Mouse (Mus musculus): ENCODE results near the gene Rasgef1b.

The Rasgef1b gene

DNA sequence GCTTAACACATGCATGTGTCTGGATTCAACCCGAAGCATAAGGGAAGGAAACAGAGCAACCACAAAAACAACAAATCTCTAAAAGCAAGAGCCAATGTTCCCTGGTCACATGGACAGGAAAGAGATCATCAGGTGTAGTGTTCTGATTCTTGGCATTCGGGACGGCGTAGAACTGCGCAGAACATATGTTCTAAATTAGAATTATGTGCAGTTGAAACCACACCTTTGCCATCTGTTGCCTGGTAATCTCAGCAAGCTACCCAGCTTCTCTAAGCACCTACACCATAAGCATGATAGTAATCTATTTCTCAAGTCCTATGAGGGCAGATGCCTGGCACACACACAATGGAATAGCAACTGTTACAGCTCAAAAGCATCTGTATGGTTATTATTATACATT lies 27.1 kb downstream of the Rasgef1b start:
- DNase-seq: peak; percentile 23

- peak; percentile 44 for DNase-seq
Observed at GRCm38 (mm10) chr5:99694712-99695360, 34.0 kb downstream of the Rasgef1b start.

DNA sequence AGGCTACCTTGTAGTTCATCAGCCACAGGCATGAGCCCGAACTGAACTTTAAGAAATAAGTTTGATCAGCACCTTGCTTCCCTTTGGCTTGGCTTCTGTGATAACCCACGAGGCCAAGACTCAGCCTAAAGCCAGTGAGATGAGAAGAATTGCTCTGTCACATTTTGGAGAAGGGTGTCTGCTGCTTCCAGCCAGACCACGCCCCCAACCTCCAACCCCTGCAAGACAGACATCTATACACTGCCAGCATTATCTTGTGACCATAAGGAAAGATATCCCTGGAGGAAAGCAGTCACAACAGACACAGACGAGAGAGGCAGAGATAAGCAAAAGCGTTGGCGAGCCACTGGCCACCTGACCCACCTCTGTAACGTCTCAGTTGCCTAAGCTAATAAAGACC lies 39.0 kb downstream of the Rasgef1b start:
- DNase-seq: no peak

GRCm38 (mm10) chr5:99687894-99688293 lies 41.0 kb downstream of the Rasgef1b start:
- DNase-seq: no peak

GRCm38 (mm10) chr5:99684023-99684422 lies 44.8 kb downstream of the Rasgef1b start:
- no peak for DNase-seq

GRCm38 (mm10) chr5:99669971-99670571 lies 58.8 kb downstream of the Rasgef1b start:
- no peak for DNase-seq

DNA sequence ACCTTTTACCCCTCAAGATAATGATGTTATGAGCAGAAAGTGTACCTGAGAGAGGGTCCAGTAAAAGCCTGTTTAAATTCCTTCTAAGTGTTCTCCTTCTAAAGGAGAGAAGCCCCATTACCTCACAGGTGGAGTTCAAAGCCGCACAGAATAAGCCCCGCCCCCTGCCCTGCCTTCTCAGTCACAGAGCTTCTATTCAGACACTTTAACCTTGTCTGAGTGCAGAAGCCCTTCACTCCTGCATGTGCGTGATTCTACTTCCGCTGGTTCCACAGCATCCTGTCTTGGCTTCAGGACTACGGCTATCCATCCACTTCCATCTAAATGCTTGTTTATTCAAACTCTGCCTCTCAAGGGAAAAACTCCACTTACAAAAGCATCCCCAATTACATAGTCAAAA lies 72.8 kb downstream of the Rasgef1b start:
- no peak for DNase-seq

DNA sequence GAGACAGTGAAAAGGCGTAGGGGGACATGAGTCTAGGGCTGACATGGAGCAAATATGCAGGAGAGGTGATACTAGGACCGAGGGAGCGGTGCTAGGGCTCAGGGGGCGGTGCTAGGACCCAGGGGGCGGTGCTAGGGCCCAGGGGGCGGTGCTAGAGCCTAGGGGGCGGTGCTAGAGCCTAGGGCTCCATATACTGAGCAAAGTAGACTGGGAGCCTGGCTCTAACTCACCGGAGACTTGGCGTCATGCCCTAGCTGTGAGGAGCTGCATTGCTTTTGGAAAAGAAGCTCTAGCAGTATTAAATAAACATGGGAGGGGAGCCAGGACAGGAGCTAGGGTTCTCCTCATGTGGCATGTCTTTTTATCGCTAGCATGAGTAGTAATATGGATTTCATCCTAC lies 75.9 kb downstream of the Rasgef1b start:
- DNase-seq: peak; percentile 29

DNA sequence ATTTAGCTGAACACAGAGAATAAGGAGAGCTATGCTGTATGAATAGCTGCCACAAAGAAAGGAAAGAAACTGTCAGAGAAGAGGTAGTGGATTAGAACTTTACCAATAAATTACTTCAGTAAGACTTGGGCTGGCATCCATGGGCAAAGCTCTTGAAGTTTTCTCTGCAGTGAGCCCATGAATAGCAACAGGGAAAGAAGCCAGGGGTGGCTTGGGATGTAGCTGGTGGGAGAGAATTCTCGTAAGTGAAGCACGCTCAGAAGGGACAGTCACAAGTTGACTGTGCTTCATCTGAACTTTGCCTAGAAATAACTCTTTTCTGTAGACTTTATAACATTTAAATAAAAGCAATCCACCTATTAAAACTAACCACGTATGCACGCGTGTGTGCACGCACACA lies 87.5 kb downstream of the Rasgef1b start:
- DNase-seq: no peak

GRCm38 (mm10) chr5:99636575-99636974 lies 92.3 kb downstream of the Rasgef1b start:
- no peak for DNase-seq

DNA sequence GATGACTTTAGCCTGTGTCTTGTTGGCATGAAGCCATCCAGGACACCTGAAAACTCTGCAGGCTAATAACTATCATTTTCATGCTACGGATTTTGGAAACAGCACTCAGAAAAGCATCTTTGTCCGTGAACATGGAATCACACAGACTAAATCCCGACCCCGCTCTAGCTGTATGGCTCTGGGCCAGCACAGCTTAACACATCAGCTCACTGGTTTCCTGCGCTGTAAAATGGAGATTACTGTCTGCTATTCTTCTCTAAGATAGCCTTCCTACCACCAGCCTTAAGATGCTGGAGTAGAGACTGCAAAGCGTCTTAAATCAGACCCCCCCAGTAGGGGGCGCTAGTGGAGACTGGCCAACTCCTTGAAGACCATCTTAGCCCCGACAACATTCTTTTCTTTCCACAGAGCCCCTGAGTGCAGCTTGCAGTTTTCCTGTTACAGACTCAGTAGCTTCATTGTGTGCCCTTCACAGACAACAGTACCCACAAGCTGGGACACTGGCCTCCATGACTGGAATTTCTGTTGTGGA lies 94.8 kb downstream of the Rasgef1b start:
- DNase-seq: no peak

- no peak for DNase-seq
Observed at GRCm38 (mm10) chr5:99633548-99633947, 95.3 kb downstream of the Rasgef1b start.

GRCm38 (mm10) chr5:99632649-99633310 lies 96.1 kb downstream of the Rasgef1b start:
- DNase-seq: no peak

DNA sequence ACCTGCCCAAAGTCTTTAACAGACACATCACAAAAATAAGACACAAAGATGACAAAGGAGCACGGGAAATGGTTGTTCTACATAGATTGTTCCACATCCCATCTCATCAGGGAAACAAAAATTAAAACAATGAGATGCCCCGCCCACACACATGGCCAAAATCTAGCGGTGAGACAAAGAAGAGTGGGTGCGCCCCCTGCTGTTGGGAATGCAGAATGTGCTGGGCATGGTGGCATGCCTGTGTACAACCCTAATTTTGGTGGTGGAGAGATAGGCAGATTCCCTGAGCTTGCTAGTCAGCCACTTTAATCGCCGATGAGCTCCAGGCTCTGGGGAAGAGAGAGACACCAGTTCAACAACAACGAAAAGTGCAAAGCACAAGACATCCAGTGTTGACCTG lies 98.8 kb downstream of the Rasgef1b start:
- DNase-seq: no peak

DNA sequence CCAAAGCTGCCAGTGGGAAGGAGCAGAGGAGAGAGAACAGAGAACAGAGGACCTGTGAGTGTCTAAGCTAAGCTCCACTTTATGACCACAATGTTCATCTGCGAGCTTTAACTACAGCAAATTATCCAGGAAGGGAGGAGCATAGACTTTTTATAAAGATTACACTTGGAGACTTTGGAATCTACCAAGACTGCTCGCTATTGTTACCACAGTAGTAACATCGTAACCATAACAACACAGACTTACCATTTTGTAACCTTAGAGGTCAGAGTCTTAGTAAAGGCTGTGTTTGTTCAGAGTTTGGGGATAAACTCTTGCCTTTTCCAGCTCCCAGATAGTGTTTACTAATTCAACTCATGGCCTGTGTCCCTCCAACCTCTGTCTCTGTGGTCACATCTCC lies 103.3 kb downstream of the Rasgef1b start:
- DNase-seq: no peak

DNA sequence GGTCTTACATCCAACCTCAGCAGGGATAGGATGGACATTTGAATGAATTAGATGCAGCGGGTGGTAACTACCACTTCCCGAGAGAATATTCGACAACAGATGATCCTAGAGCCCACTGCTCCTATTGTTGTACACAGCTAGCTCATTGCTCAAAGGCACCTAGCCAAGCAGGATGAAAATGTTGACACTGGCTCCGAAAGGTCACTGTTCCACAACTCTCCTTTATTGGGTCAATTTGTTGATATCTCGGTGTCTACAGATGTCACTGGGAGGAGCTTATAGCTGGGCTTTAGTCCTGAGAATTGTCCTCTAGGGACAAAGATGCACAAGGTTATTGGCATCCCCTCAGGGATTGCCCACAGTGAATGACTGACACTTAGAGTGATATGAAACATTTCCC lies 108.1 kb downstream of the Rasgef1b start:
- DNase-seq: no peak

DNA sequence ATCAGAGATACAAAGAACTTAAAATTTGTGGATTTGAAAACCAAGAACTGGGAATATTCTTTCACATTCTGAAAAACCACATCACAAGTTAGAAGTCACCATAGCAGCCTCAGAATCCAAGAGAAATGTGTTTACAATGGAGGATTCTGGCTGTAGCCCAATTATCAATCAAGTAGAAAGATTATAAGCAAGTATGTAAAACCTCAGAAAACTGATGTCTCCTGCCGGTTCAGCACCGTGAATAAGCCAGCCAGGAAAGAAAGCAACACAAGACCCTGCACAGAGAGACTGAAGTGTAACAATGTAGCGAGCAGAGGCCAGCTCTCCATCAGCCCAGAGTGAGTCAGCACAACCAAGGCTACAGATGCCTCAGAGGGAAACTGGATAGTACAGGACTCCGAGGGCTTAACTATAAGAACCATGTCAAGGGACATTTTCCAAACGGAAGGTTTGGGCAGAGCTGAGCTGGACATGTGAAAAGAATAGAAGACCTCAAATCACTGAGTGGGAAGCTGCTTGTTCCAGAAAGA lies 111.5 kb downstream of the Rasgef1b start:
- no peak for DNase-seq

- peak; percentile 25 for DNase-seq
Observed at GRCm38 (mm10) chr5:99613321-99614118, 115.3 kb downstream of the Rasgef1b start.

DNA sequence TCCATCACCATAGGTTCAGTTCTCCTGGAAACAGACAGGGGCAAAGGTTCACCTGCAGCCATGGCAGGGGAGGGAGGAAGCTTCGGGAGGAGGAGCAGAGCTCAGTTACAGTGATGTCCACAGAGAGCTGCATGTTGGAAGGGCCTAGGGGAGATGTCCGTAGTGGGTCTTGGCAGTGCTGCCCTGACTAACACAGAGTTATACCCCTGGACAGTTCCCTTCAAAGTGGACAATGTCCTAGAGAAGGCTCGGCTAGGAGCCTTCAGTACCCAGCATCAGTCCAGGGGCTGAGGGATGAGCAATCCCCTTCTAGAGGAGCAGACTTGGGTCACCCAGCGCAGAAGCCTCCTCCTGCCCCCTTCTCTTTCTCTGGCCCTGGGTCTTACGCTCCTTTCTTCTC lies 121.3 kb downstream of the Rasgef1b start:
- no peak for DNase-seq

DNA sequence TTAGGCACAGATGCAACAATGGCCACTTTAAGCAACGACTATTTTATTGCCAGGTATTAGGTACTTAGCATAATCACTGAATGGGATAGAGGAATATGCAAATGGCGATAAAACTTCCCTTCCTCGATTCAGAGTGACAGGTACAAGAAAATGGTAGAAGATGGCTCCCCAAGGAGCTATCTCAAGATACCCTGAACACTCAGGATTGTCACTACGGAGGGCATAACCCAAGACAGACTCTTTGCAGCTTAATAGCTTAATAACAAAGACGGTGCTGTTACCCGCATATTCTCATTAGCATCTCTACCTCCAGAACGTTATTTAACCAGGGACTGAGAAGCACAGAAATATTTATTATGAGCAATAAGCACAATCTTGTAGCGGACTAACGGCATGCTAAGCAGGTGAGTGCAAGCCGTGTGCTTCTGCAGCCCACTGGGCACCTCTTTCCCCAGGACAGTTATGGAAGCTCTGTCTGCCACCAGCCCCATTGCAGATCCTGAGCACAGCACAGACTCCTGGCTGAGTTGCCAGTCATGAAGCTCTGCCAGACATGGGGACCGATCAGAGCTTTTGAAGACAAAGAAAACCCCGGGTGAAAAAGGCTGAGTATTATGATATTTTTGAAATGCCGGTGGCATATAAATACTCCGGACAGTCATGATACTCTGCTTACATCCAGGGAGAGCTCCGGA lies 122.6 kb downstream of the Rasgef1b start:
- DNase-seq: no peak

DNA sequence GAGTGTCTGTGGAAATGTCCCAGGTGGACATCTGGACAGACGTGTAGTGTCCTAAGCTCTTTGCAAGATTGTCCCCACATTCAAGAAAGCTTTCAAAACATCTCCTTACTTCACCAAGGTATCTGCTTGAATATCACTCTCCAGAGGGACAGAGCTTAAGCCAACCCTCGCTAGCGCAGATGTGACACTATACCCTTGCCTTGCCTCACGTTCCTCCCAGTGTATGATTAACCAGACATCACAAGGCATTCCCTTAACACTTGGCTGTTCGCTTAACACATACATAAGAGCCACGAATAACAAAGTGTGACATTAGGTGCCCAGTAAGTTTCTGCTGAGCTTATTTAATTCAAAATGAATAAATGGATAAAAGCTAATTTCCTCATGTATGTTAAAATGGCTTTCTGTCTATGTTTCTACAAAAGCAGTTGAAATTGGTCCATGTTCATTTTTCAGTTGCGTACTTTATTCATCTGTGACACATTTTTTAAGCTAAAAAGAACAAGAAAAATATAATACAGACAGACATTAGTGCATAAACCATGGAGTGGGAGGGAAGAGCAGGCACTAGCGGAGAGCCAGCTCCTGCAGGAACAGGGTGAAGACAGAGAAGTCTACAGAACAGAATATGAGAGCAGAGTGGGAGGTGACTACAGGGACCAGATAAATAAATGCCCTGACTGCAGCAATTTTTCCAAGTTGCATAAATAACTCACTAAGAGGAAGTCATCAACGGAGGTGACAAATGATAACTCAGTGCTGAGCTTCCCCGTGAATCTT lies 126.4 kb downstream of the Rasgef1b start:
- DNase-seq: no peak

DNA sequence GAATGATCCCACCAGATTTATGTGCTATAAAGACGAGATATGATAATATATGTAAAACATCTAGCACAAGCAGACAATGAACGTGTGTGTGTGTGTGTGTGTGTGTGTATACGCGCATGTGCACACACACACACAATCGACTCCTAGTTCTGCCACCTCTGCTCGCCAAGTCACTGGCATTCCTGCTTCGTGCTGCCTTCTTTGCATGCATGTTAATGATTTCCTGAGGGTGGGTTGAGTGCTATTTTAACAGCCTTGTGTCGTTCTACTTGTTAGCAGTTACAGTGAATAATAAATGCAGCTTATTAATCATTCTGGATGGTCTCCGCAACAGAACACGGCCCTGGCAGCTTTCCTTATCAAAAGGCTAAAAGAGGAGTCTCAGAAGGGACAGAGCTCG lies 129.5 kb downstream of the Rasgef1b start:
- no peak for DNase-seq

Data from right cerebral cortex, postnatal 25 days (tissue).